Comparison of ENCODE assay signal across 8 mouse cellular contexts in genomic region chr2:148396209-148396608, GRCm38 (mm10). TPM values are rescaled to one million over a fixed set of nuclear protein-coding genes. Genes with fewer than 3 reads are reported as not detected.
DNase-seq lines count a peak whose midpoint lies in the region; ATAC-seq and TF ChIP-seq lines count a peak whose summit lies in the region.

No protein-coding gene starts in this region.

- TF ChIP-seq POLR2A in ES-Bruce4 (IDR thresholded peaks at IDR 0.05; ENCODE audit: insufficient read depth, low read length) = no peak

- DNase-seq in heart, postnatal 4 days = no peak
- no peak for DNase-seq in midbrain, embryonic 10.5 days (ENCODE audit: low spot score)
- DNase-seq in cerebellum, adult 11-12 months = no peak
- DNase-seq in ovary, adult 18-20 months (ENCODE audit: low spot score) = no peak

- H3K27me3 ChIP-seq in heart, embryonic 15.5 days = peaks cover 28% of the 10 kb centered on the region
- H3K27me3 ChIP-seq in ES-Bruce4 (ENCODE audit: control insufficient read depth, insufficient read depth, low read length, poor library complexity, severe bottlenecking) = peaks cover 3% of the 10 kb centered on the region; the same call in 1 of the 2 replicates
- H3K27me3 ChIP-seq in embryonic facial prominence, embryonic 15.5 days = peaks cover 34% of the 10 kb centered on the region
- peaks cover 50% of the 10 kb centered on the region for H3K27me3 ChIP-seq in midbrain, embryonic 10.5 days (ENCODE audit: low read depth, poor library complexity, severe bottlenecking)

- no peak overlapping the region for H3K9ac ChIP-seq in heart, embryonic 15.5 days
- H3K9ac ChIP-seq in ES-Bruce4 (ENCODE audit: low read depth, poor library complexity, severe bottlenecking) = no peak overlapping the region
- H3K9ac ChIP-seq in embryonic facial prominence, embryonic 15.5 days = no peak overlapping the region

- no peak for ATAC-seq in heart, embryonic 15.5 days (replicated peaks; ENCODE audit: insufficient number of reproducible peaks, insufficient read depth, low FRiP score, low read depth)
- no peak for ATAC-seq in embryonic facial prominence, embryonic 15.5 days (ENCODE audit: insufficient number of reproducible peaks, low FRiP score, low TSS enrichment, low read depth)
- ATAC-seq in cerebellum, adult (ENCODE audit: insufficient number of reproducible peaks, low FRiP score, low TSS enrichment) = no peak

- H3K9me3 ChIP-seq in heart, embryonic 15.5 days (replicated peaks) = no peaks in the 10 kb centered on the region
- H3K9me3 ChIP-seq in ES-Bruce4 (replicated peaks; ENCODE audit: control insufficient read depth, insufficient read depth, low read length, poor library complexity, severe bottlenecking) = no peaks in the 10 kb centered on the region
- H3K9me3 ChIP-seq in embryonic facial prominence, embryonic 15.5 days (replicated peaks) = no peaks in the 10 kb centered on the region
- no peaks in the 10 kb centered on the region for H3K9me3 ChIP-seq in midbrain, embryonic 10.5 days (replicated peaks)

- H3K27ac ChIP-seq in heart, embryonic 15.5 days = no peak overlapping the region
- H3K27ac ChIP-seq in ES-Bruce4 (ENCODE audit: insufficient read depth, low read length) = no peak overlapping the region
- no peak overlapping the region; the same call in 1 of the 2 replicates for H3K27ac ChIP-seq in embryonic facial prominence, embryonic 15.5 days (replicated peaks)
- H3K27ac ChIP-seq in midbrain, embryonic 10.5 days (replicated peaks) = no peak overlapping the region

- no peaks in the 10 kb centered on the region for H3K36me3 ChIP-seq in heart, embryonic 15.5 days
- no peaks in the 10 kb centered on the region for H3K36me3 ChIP-seq in ES-Bruce4 (ENCODE audit: control insufficient read depth, insufficient read depth, low read length, poor library complexity, severe bottlenecking)
- H3K36me3 ChIP-seq in embryonic facial prominence, embryonic 15.5 days = no peaks in the 10 kb centered on the region
- no peaks in the 10 kb centered on the region for H3K36me3 ChIP-seq in midbrain, embryonic 10.5 days

- peak overlapping the region; percentile 99 for H3K4me2 ChIP-seq in heart, embryonic 15.5 days
- H3K4me2 ChIP-seq in embryonic facial prominence, embryonic 15.5 days (replicated peaks) = peak overlapping the region; percentile 98; the same call in 1 of the 2 replicates

- 69% methylated on average over 10 of the region's 10 CpGs for WGBS in heart, embryonic 15.5 days
- WGBS in embryonic facial prominence, embryonic 15.5 days = 79% methylated on average over 10 of the region's 10 CpGs
- WGBS in midbrain, embryonic 10.5 days = 70% methylated on average over 10 of the region's 10 CpGs

- no peak for TF ChIP-seq CTCF in ES-Bruce4 (IDR thresholded peaks at IDR 0.05; ENCODE audit: low read depth, low read length)

- H3K4me3 ChIP-seq in heart, embryonic 15.5 days = no peak overlapping the region
- peak overlapping the region; percentile 64 for H3K4me3 ChIP-seq in ES-Bruce4 (ENCODE audit: low read depth, low read length)
- no peak overlapping the region; the same call in 1 of the 2 replicates for H3K4me3 ChIP-seq in embryonic facial prominence, embryonic 15.5 days (replicated peaks)
- H3K4me3 ChIP-seq in midbrain, embryonic 10.5 days = peak overlapping the region; percentile 62; the same call in 1 of the 2 replicates

- no peak for TF ChIP-seq EP300 in ES-Bruce4 (IDR thresholded peaks at IDR 0.05; ENCODE audit: insufficient read depth, low read depth, low read length)

- peaks cover 30% of the 10 kb centered on the region for H3K4me1 ChIP-seq in heart, embryonic 15.5 days (replicated peaks)
- no peaks in the 10 kb centered on the region for H3K4me1 ChIP-seq in ES-Bruce4 (ENCODE audit: control insufficient read depth, insufficient read depth, low read length)
- peaks cover 33% of the 10 kb centered on the region for H3K4me1 ChIP-seq in embryonic facial prominence, embryonic 15.5 days
- peaks cover 15% of the 10 kb centered on the region for H3K4me1 ChIP-seq in midbrain, embryonic 10.5 days

RNA-seq across cellular contexts. Expression of gene Sstr4, which starts 1.1 kb away (rescaled TPM):
- 0.48 and 1.0 TPM in 2 replicates for polyA plus RNA-seq in heart, embryonic 15.5 days (2015; fragmentation: Nextera tagmentation; extraction: Ambion mirVana)
- under 1 TPM; 0.79 to 0.81 TPM for total RNA-seq in heart, postnatal 4 days (2021)
- not detected in 2 replicates for polyA plus RNA-seq in ES-Bruce4 (2011; ENCODE audit: insufficient read depth, insufficient read length, low read depth, missing spikeins)
- 2.9 and 3.1 TPM in 2 replicates for polyA plus RNA-seq in embryonic facial prominence, embryonic 15.5 days (2015; fragmentation: Nextera tagmentation; extraction: Ambion mirVana)
- 0.51 and 0.86 TPM in 2 replicates for polyA plus RNA-seq in midbrain, embryonic 10.5 days (2016; fragmentation: Nextera tagmentation; extraction: Ambion mirVana)

RNA-seq across cellular contexts. Expression of gene Thbd, which starts 11.8 kb away (rescaled TPM):
- 15.9 and 22.8 TPM in 2 replicates for polyA plus RNA-seq in heart, embryonic 15.5 days (2015; fragmentation: Nextera tagmentation; extraction: Ambion mirVana)
- 10 to 100 TPM; 37.2 to 41.4 TPM for total RNA-seq in heart, postnatal 4 days (2021)
- polyA plus RNA-seq in ES-Bruce4 (2011; ENCODE audit: insufficient read depth, insufficient read length, low read depth, missing spikeins) = 1.2 and 1.5 TPM in 2 replicates
- polyA plus RNA-seq in embryonic facial prominence, embryonic 15.5 days (2015; fragmentation: Nextera tagmentation; extraction: Ambion mirVana) = 21.7 and 23.0 TPM in 2 replicates
- 8.2 and 13.0 TPM in 2 replicates for polyA plus RNA-seq in midbrain, embryonic 10.5 days (2016; fragmentation: Nextera tagmentation; extraction: Ambion mirVana)

RNA-seq across cellular contexts. Expression of gene Cd93, which starts 47.2 kb away (rescaled TPM):
- 25.7 and 26.2 TPM in 2 replicates for polyA plus RNA-seq in heart, embryonic 15.5 days (2015; fragmentation: Nextera tagmentation; extraction: Ambion mirVana)
- total RNA-seq in heart, postnatal 4 days (2021) = 100 to 1,000 TPM; 160 to 168 TPM
- 0.15 TPM in 1 of 2 replicates, not detected in the other for polyA plus RNA-seq in ES-Bruce4 (2011; ENCODE audit: insufficient read depth, insufficient read length, low read depth, missing spikeins)
- 11.4 and 11.8 TPM in 2 replicates for polyA plus RNA-seq in embryonic facial prominence, embryonic 15.5 days (2015; fragmentation: Nextera tagmentation; extraction: Ambion mirVana)
- polyA plus RNA-seq in midbrain, embryonic 10.5 days (2016; fragmentation: Nextera tagmentation; extraction: Ambion mirVana) = 4.7 and 5.5 TPM in 2 replicates

Comparison
In these comparisons a context has a peak if more than half of its experiments do, and no peak if none do; other contexts are left out.
1. H3K4me3 ChIP-seq: peak in ES-Bruce4 (single experiment) and midbrain, embryonic 10.5 days (single experiment); none in heart, embryonic 15.5 days (single experiment) and embryonic facial prominence, embryonic 15.5 days (single experiment).